Mouse (Mus musculus) testis, adult 2 months (tissue): ENCODE data around the gene 1600014C10Rik.

ENCODE experiments used
- CTCF ChIP-seq: fragments of 200-500 bp; IDR thresholded peaks from 2 replicates; pipeline ENCODE4 v1.5.1; 2012; ENCODE audit warnings: low read depth, mild to moderate bottlenecking, inconsistent platforms, low read length, moderate library complexity; ENCODE audit not compliant: control insufficient read depth, insufficient read depth, insufficient replicate concordance
- POLR2A ChIP-seq: fragments of 200-500 bp; IDR thresholded peaks from 2 replicates; pipeline ENCODE4 v1.6.1; 2012; ENCODE audit warnings: low read depth, mild to moderate bottlenecking, inconsistent platforms, low read length, moderate library complexity; ENCODE audit not compliant: control insufficient read depth

DNA sequence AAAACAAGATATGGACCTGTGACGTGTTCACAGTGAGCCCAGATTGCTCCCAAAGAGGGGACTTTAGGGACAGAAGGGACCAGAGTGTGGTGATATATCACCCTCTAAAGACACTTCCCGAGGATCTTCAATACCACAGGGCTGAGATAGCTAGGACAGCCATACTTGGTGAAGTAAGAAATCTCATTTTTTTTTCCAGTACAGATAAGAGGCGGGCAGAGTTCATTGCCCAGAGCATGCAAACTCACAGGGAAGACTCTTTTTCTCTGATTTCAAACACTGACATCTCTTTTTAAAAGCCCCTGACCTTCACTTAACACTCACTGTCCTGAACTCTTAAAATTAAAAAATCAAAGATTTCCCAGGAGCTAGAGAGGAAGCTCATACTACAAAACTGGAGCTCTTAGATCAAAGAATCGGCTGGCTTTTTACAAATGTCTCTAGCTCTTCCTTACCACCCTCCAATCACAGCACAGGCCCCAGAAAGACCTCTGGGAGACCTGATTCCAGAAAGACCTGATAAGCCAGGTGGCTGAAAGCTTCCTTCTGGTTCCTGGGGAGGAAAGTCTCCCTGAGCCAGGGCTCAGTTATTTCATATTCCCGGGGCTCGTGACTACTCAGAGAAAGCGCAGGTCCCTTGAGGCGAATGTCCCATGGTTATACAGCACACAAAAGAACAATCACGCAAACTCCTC lies 24.1 kb upstream of the 1600014C10Rik start:
- no peak for TF ChIP-seq POLR2A
- TF ChIP-seq CTCF, result no peak
